Mouse (Mus musculus): Measurements from ENCODE around the gene Gm14418. TPM values are rescaled to one million over a fixed set of nuclear protein-coding genes. Genes with fewer than 3 reads are reported as not detected.
"Not testable (repeated sequence)": the region's sequence is repeated elsewhere in the genome, so short reads cannot be mapped to it uniquely, and the experiment has no call there.

Gene Gm14418
- polyA plus RNA-seq (2015; fragmentation: Nextera tagmentation; extraction: Ambion mirVana), result 7.6 and 8.4 TPM in 2 replicates

GRCm38 (mm10) chr2:177398096-177398495 lies at the start of gene Gm14418:
TSS of gene Gm14418 (minus strand) at chr2:177398320.
- not testable (repeated sequence) for H3K9me3 ChIP-seq; H3K9ac ChIP-seq (replicated peaks); H3K27ac ChIP-seq (replicated peaks); H3K4me1 ChIP-seq; ATAC-seq (replicated peaks); H3K27me3 ChIP-seq; H3K36me3 ChIP-seq
- 38% methylated on average over 6 of the region's 6 CpGs for WGBS
- H3K4me2 ChIP-seq (replicated peaks), result 0 out of 2 replicates have a peak within 1 kb of the TSS, but pooled peaks have one; percentile 19
- peak within 1 kb of the TSS; percentile 31 for H3K4me3 ChIP-seq

Other genes starting within 250 kb of the Gm14418 start
- 30.9 and 34.5 TPM in 2 replicates for gene Gm14410, start 191.9 kb downstream of the Gm14418 start, polyA plus RNA-seq (2015; fragmentation: Nextera tagmentation; extraction: Ambion mirVana)
- not detected in 2 replicates for gene Gm14409, start 131.3 kb downstream of the Gm14418 start, polyA plus RNA-seq (2015; fragmentation: Nextera tagmentation; extraction: Ambion mirVana)
- 0.15 and 0.42 TPM in 2 replicates for gene Gm14412, start 74.0 kb downstream of the Gm14418 start, polyA plus RNA-seq (2015; fragmentation: Nextera tagmentation; extraction: Ambion mirVana)
- gene Zfp970, start 66.4 kb upstream of the Gm14418 start, polyA plus RNA-seq (2015; fragmentation: Nextera tagmentation; extraction: Ambion mirVana), result 6.1 and 6.4 TPM in 2 replicates
- 2.4 and 2.9 TPM in 2 replicates for gene Gm14403, start 99.9 kb upstream of the Gm14418 start, polyA plus RNA-seq (2015; fragmentation: Nextera tagmentation; extraction: Ambion mirVana)
- not detected in 2 replicates for gene Gm14406, start 179.9 kb upstream of the Gm14418 start, polyA plus RNA-seq (2015; fragmentation: Nextera tagmentation; extraction: Ambion mirVana)

Data from forebrain, embryonic 15.5 days (tissue).